Mouse (Mus musculus) kidney, adult 2 months (tissue): ENCODE results near the gene Zfp710. TPM values are rescaled to one million over a fixed set of nuclear protein-coding genes. Genes with fewer than 3 reads are reported as not detected.

Source experiments
- DNase-seq: peaks from one replicate; pipeline ENCODE4 v3.0.0; 2021
- H3K27ac ChIP-seq: fragments of 200-500 bp; 2 replicates; pipeline ENCODE4 v1.5.1; 2012; ENCODE audit warnings: low read depth, low read length, control low read depth, inconsistent platforms; ENCODE audit not compliant: insufficient read depth
- H3K27me3 ChIP-seq: fragments of 200-500 bp; replicated peaks from 2 replicates; pipeline ENCODE4 v1.6.1; 2012; ENCODE audit warnings: mild to moderate bottlenecking, moderate library complexity, low read length, inconsistent platforms; ENCODE audit not compliant: control insufficient read depth, insufficient read depth
- H3K36me3 ChIP-seq: fragments of 200-500 bp; 2 replicates; pipeline ENCODE4 v1.6.1; 2012; ENCODE audit warnings: mild to moderate bottlenecking, moderate library complexity, low read length, inconsistent platforms; ENCODE audit not compliant: control insufficient read depth, insufficient read depth
- H3K4me1 ChIP-seq: fragments of 200-500 bp; 2 replicates; pipeline ENCODE4 v1.6.1; 2011; ENCODE audit warnings: low read length; ENCODE audit not compliant: control insufficient read depth, insufficient read depth
- H3K4me3 ChIP-seq: fragments of 200-500 bp; 2 replicates; pipeline ENCODE4 v1.5.1; 2011; ENCODE audit warnings: mild to moderate bottlenecking, low read depth, low read length, control low read depth; ENCODE audit not compliant: insufficient read depth
- CTCF ChIP-seq: fragments of 200-500 bp; conservative IDR thresholded peaks from 2 replicates; pipeline ENCODE4 v1.5.1; 2011; ENCODE audit warnings: low read depth, mild to moderate bottlenecking, control low read depth, low read length, moderate library complexity, mixed read lengths; ENCODE audit not compliant: insufficient read depth, insufficient read length
- POLR2A ChIP-seq: fragments of 200-500 bp; IDR thresholded peaks from one replicate; pipeline ENCODE4 v1.6.1; 2011; ENCODE audit warnings: low read depth, low read length, control low read depth
- WGBS: fragments of 180-500 bp; shearing (Covaris S2); methylation state at CpG from one replicate; pipeline ENCODE4 v1.1.7; 2018; 5-methylcytosine and 5-hydroxymethylcytosine counted together
- polyA plus RNA-seq: library from polyadenylated mRNA; depleted of rRNA; stranded (reverse); fragments of >200 nt; gene quantifications from 2 replicates; pipeline ENCODE4 v1.2.3, GENCODE M21; 2012

Zfp710 gene
- polyA plus RNA-seq, 1 experiment = 22.6 TPM

- no peak for DNase-seq
- no peaks in the 10 kb centered on the region for H3K36me3 ChIP-seq
- no peak overlapping the region for H3K27ac ChIP-seq
- H3K27me3 ChIP-seq = no peaks in the 10 kb centered on the region
- 87% methylated on average over 11 of the region's 11 CpGs for WGBS
- TF ChIP-seq POLR2A (no peak), CTCF (no peak)
- no peak overlapping the region for H3K4me3 ChIP-seq
- no peaks in the 10 kb centered on the region; the same call in 1 of the 2 replicates for H3K4me1 ChIP-seq
These were observed 22.1 kb upstream of the Zfp710 start for GRCm38 (mm10) chr7:80002353-80003055.

GRCm38 (mm10) chr7:80004776-80005554 is 19.6 kb upstream of the Zfp710 start:
- no peak overlapping the region for H3K27ac ChIP-seq
- H3K36me3 ChIP-seq = no peaks in the 10 kb centered on the region
- no peak overlapping the region for H3K4me3 ChIP-seq
- WGBS = 54% methylated on average over 20 of the region's 20 CpGs
- DNase-seq = no peak
- no peaks in the 10 kb centered on the region; the same call in 1 of the 2 replicates for H3K4me1 ChIP-seq
- no peak for TF ChIP-seq POLR2A
- no peak for TF ChIP-seq CTCF
- no peaks in the 10 kb centered on the region for H3K27me3 ChIP-seq

- Histone ChIP-seq H3K36me3 (no peaks in the 10 kb centered on the region), H3K27me3 (no peaks in the 10 kb centered on the region), H3K4me1 (no peaks in the 10 kb centered on the region; the same call in 1 of the 2 replicates), H3K4me3 (no peak overlapping the region), H3K27ac (no peak overlapping the region)
- DNase-seq = no peak
- no peak for TF ChIP-seq POLR2A
- no peak for TF ChIP-seq CTCF
- WGBS = 82% methylated on average over 5 of the region's 5 CpGs
These were observed 13.9 kb upstream of the Zfp710 start for GRCm38 (mm10) chr7:80010680-80011079.

- peak; percentile 66 for TF ChIP-seq CTCF
- no peak for TF ChIP-seq POLR2A
- H3K4me1 ChIP-seq = no peaks in the 10 kb centered on the region; the same call in 1 of the 2 replicates
- no peak overlapping the region for H3K27ac ChIP-seq
- no peak overlapping the region for H3K4me3 ChIP-seq
- H3K27me3 ChIP-seq = no peaks in the 10 kb centered on the region
- WGBS = 39% methylated on average over 2 of the region's 2 CpGs
- peak; percentile 62 for DNase-seq
- H3K36me3 ChIP-seq = no peaks in the 10 kb centered on the region
These were observed 13.1 kb upstream of the Zfp710 start for GRCm38 (mm10) chr7:80011470-80011869.

GRCm38 (mm10) chr7:80013884-80014550 is 10.6 kb upstream of the Zfp710 start:
- no peak for TF ChIP-seq POLR2A
- Histone ChIP-seq H3K36me3 (no peaks in the 10 kb centered on the region), H3K4me1 (no peaks in the 10 kb centered on the region; the same call in 1 of the 2 replicates), H3K27ac (peak overlapping the region; percentile 79), H3K4me3 (no peak overlapping the region), H3K27me3 (no peaks in the 10 kb centered on the region)
- DNase-seq = peak; percentile 79
- 55% methylated on average over 7 of the region's 7 CpGs for WGBS

- Histone ChIP-seq H3K27ac (no peak overlapping the region), H3K4me1 (no peaks in the 10 kb centered on the region; the same call in 1 of the 2 replicates), H3K36me3 (no peaks in the 10 kb centered on the region), H3K27me3 (no peaks in the 10 kb centered on the region), H3K4me3 (no peak overlapping the region)
- no peak for TF ChIP-seq POLR2A
- no peak for TF ChIP-seq CTCF
- DNase-seq = no peak
- 90% methylated on average over 21 of the region's 21 CpGs for WGBS
These were observed 9.5 kb upstream of the Zfp710 start for GRCm38 (mm10) chr7:80014826-80015755.
